In genomic region chr13:21711698-21712097, GRCm38 (mm10) we compare ENCODE assay signal across 10 mouse cellular contexts. TPM values are rescaled to one million over a fixed set of nuclear protein-coding genes. Genes with fewer than 3 reads are reported as not detected.
DNase-seq lines count a peak whose midpoint lies in the region; ATAC-seq and TF ChIP-seq lines count a peak whose summit lies in the region.
"Had no signal": no experiment of that assay in that cellular context is flagged by ENCODE, and none has a peak within 500 bp of the region (broad histone marks: within the 10 kb centered on the region; RNA-seq: fewer than 3 reads in every experiment).

No protein-coding gene starts in this region.

- H3K4me2 ChIP-seq in heart, embryonic 11.5 days = peak overlapping the region; percentile 76
- H3K4me2 ChIP-seq in hindbrain, embryonic 13.5 days = peak overlapping the region; percentile 63

- peak overlapping the region; percentile 71; the same call in 1 of the 2 replicates for H3K9ac ChIP-seq in heart, embryonic 11.5 days (ENCODE audit: low read depth, low read length)
- no peak overlapping the region for H3K9ac ChIP-seq in ES-E14 (ENCODE audit: insufficient read depth, low read depth, low read length, poor library complexity, severe bottlenecking)
- peak overlapping the region; percentile 68 for H3K9ac ChIP-seq in hindbrain, embryonic 13.5 days

- no peak for ATAC-seq in heart, embryonic 11.5 days (replicated peaks; ENCODE audit: insufficient number of reproducible peaks, low FRiP score, low TSS enrichment)
- ATAC-seq in hindbrain, embryonic 13.5 days (ENCODE audit: low FRiP score) = no peak
- peak; percentile 27 for ATAC-seq in megakaryocyte-erythroid progenitor cell, adult 5-6 weeks (replicated peaks; ENCODE audit: low FRiP score, low TSS enrichment, poor library complexity, severe bottlenecking)

- TF ChIP-seq POLR2A in cerebellum, adult 2 months (IDR thresholded peaks at IDR 0.05; ENCODE audit: borderline replicate concordance, insufficient read depth, low read length) = no peak

- no peak overlapping the region for H3K27ac ChIP-seq in heart, embryonic 11.5 days (ENCODE audit: low read depth, low read length)
- no peak overlapping the region for H3K27ac ChIP-seq in ES-E14 (ENCODE audit: insufficient read depth, low read depth, low read length, poor library complexity, severe bottlenecking)
- no peak overlapping the region for H3K27ac ChIP-seq in hindbrain, embryonic 13.5 days
- no peak overlapping the region for H3K27ac ChIP-seq in cerebellum, adult 2 months (ENCODE audit: insufficient read depth, low read length)

- H3K36me3 ChIP-seq in heart, embryonic 11.5 days (ENCODE audit: control insufficient read depth, insufficient read depth, low read length) = no peaks in the 10 kb centered on the region
- no peaks in the 10 kb centered on the region for H3K36me3 ChIP-seq in ES-E14 (ENCODE audit: control insufficient read depth, insufficient read depth, low read length, poor library complexity, severe bottlenecking)
- H3K36me3 ChIP-seq in hindbrain, embryonic 13.5 days = no peaks in the 10 kb centered on the region

- peak overlapping the region; percentile 76 for H3K4me3 ChIP-seq in heart, embryonic 11.5 days (ENCODE audit: low read depth, low read length)
- H3K4me3 ChIP-seq in ES-E14 (ENCODE audit: insufficient read depth in 1 of 2, low read depth in 1 of 2, low read length in 2 of 2, poor library complexity in 1 of 2, severe bottlenecking in 1 of 2) = peak overlapping the region; percentile 73 to 89
- H3K4me3 ChIP-seq in hindbrain, embryonic 13.5 days = peak overlapping the region; percentile 62
- no peak overlapping the region for H3K4me3 ChIP-seq in cerebellum, adult 2 months (replicated peaks; ENCODE audit: insufficient read depth, low read depth, low read length)

- peaks cover 5% of the 10 kb centered on the region for H3K4me1 ChIP-seq in heart, embryonic 11.5 days (ENCODE audit: control insufficient read depth, insufficient read depth, low read length)
- 0 out of 4 replicates have a peak, but pooled peaks cover 0 to 4% of the 10 kb centered on the region in 2 experiments for H3K4me1 ChIP-seq in ES-E14 (ENCODE audit: control insufficient read depth in 2 of 2, insufficient read depth in 2 of 2, low read length in 2 of 2, poor library complexity in 1 of 2)
- H3K4me1 ChIP-seq in hindbrain, embryonic 13.5 days (replicated peaks) = peaks cover 18% of the 10 kb centered on the region
- H3K4me1 ChIP-seq in cerebellum, adult 2 months (ENCODE audit: control insufficient read depth, insufficient read depth, low read length) = no peaks in the 10 kb centered on the region

- DNase-seq in heart, adult 8-10 months (ENCODE audit: low spot score) = no peak
- DNase-seq in ES-E14 (ENCODE audit: low read depth, low spot score) = no peak
- no peak for DNase-seq in retina, embryonic 14.5 days (ENCODE audit: low spot score)
- no peak for DNase-seq in yolk sac, embryonic 10.5 days (ENCODE audit: low spot score)
- no peak for DNase-seq in cerebellum, adult 2 months
- DNase-seq: kidney, postnatal 14 days; right cerebral cortex, adult 18-20 months had no signal

- no peaks in the 10 kb centered on the region for H3K9me3 ChIP-seq in heart, embryonic 11.5 days (replicated peaks; ENCODE audit: control insufficient read depth, low read length)
- H3K9me3 ChIP-seq in ES-E14 (ENCODE audit: control insufficient read depth, insufficient read depth, low read depth, low read length) = no peaks in the 10 kb centered on the region
- no peaks in the 10 kb centered on the region for H3K9me3 ChIP-seq in hindbrain, embryonic 13.5 days

- no peaks in the 10 kb centered on the region for H3K27me3 ChIP-seq in heart, embryonic 11.5 days (ENCODE audit: control insufficient read depth, insufficient read depth, low read length)
- no peaks in the 10 kb centered on the region for H3K27me3 ChIP-seq in hindbrain, embryonic 13.5 days
- H3K27me3 ChIP-seq in cerebellum, adult 2 months (ENCODE audit: control insufficient read depth, insufficient read depth, low read length) = no peaks in the 10 kb centered on the region

- in situ Hi-C loops in ES-E14 (cut with MboI; ENCODE audit: low sequenced_read_pairs in 2 of 2, unreplicated experiment in 2 of 2) = loop anchor here in 1 of 2 experiments (25.0 kb wide), 1 partner anchor 549 kb away; no protein-coding TSS in a partner anchor

- 29% methylated on average over 4 of the region's 4 CpGs for WGBS in heart, embryonic 11.5 days (ENCODE audit: insufficient replicate concordance)
- WGBS in hindbrain, embryonic 13.5 days = 26% methylated on average over 4 of the region's 4 CpGs
- WGBS in cerebellum, adult 2 months = 33% methylated on average over 4 of the region's 4 CpGs

- no peak for TF ChIP-seq CTCF in cerebellum, adult 2 months (IDR thresholded peaks at IDR 0.05; ENCODE audit: borderline replicate concordance, insufficient read depth, low read depth, low read length)

TF ChIP-seq in ES-E14, 5 proteins besides CTCF, POLR2A, EP300 and RAD21:
- TF ChIP-seq ZC3H11A (IDR thresholded peaks at IDR 0.05; ENCODE audit: borderline replicate concordance, low read depth, low read length) (no peak), CHD2 (IDR thresholded peaks at IDR 0.05; ENCODE audit: low read depth, low read length) (no peak), MAFK (IDR thresholded peaks at IDR 0.05; ENCODE audit: insufficient read depth, low read depth, low read length) (no peak), ZNF384 (IDR thresholded peaks at IDR 0.05; ENCODE audit: low read depth, low read length) (no peak), HCFC1 (IDR thresholded peaks at IDR 0.05; ENCODE audit: borderline replicate concordance, insufficient read depth, low read length) (no peak)

RNA-seq across cellular contexts. Expression of gene Hist1h2bl, which starts 4.2 kb away (rescaled TPM):
- polyA plus RNA-seq in heart, embryonic 11.5 days (2014; fragmentation: Nextera tagmentation; extraction: Ambion mirVana) = not detected in 2 replicates
- 10 to 100 TPM in 1 of 4 experiments, 1 to 10 TPM in 3; 5.4 to 11.8 (median 8.0) TPM for total RNA-seq in heart, adult 8-10 months (2022)
- 1,275 and 1,694 TPM in 2 replicates for total RNA-seq in ES-E14 (2012; rRNA removed)
- 1.1 and 1.9 TPM in 2 replicates for polyA plus RNA-seq in hindbrain, embryonic 13.5 days (2015; fragmentation: Nextera tagmentation; extraction: Ambion mirVana)
- 430 and 709 TPM in 2 replicates for total RNA-seq in megakaryocyte-erythroid progenitor cell, adult 5-6 weeks (2014; fragmentation: Nextera tagmentation)
- 345 and 387 TPM in 2 replicates for total RNA-seq in megakaryocyte-erythroid progenitor cell, adult 5-6 weeks (2017)
- not detected in 2 replicates for polyA plus RNA-seq in cerebellum, adult 2 months (2012; rRNA removed)

RNA-seq across cellular contexts. Expression of gene Hist1h2ai, which starts 4.5 kb away (rescaled TPM):
- polyA plus RNA-seq in heart, embryonic 11.5 days (2014; fragmentation: Nextera tagmentation; extraction: Ambion mirVana) = 6.5 and 8.4 TPM in 2 replicates
- total RNA-seq in heart, adult 8-10 months (2022) = 10 to 100 TPM in 2 of 4 experiments, 1 to 10 TPM in 1, not detected in 1; 1.1 to 17.1 (median 12.1) TPM
- 1,685 and 2,304 TPM in 2 replicates for total RNA-seq in ES-E14 (2012; rRNA removed)
- polyA plus RNA-seq in hindbrain, embryonic 13.5 days (2015; fragmentation: Nextera tagmentation; extraction: Ambion mirVana) = 12.9 and 14.0 TPM in 2 replicates
- total RNA-seq in megakaryocyte-erythroid progenitor cell, adult 5-6 weeks (2014; fragmentation: Nextera tagmentation) = 3.0 and 26.7 TPM in 2 replicates
- 582 and 1,238 TPM in 2 replicates for total RNA-seq in megakaryocyte-erythroid progenitor cell, adult 5-6 weeks (2017)
- polyA plus RNA-seq in cerebellum, adult 2 months (2012; rRNA removed) = 0.84 and 1.5 TPM in 2 replicates

RNA-seq across cellular contexts. Expression of gene Hist1h3h, which starts 5.8 kb away (rescaled TPM):
- 4.4 TPM in 1 of 2 replicates, not detected in the other for polyA plus RNA-seq in heart, embryonic 11.5 days (2014; fragmentation: Nextera tagmentation; extraction: Ambion mirVana)
- total RNA-seq in heart, adult 8-10 months (2022) = 10 to 100 TPM in 2 of 4 experiments, 1 to 10 TPM in 2; 5.0 to 19.2 (median 10.1) TPM
- 2,227 and 2,394 TPM in 2 replicates for total RNA-seq in ES-E14 (2012; rRNA removed)
- 5.9 and 6.4 TPM in 2 replicates for polyA plus RNA-seq in hindbrain, embryonic 13.5 days (2015; fragmentation: Nextera tagmentation; extraction: Ambion mirVana)
- 21.9 TPM in 1 of 2 replicates, not detected in the other for total RNA-seq in megakaryocyte-erythroid progenitor cell, adult 5-6 weeks (2014; fragmentation: Nextera tagmentation)
- 175 and 228 TPM in 2 replicates for total RNA-seq in megakaryocyte-erythroid progenitor cell, adult 5-6 weeks (2017)
- 2.9 TPM in 1 of 2 replicates, not detected in the other for polyA plus RNA-seq in cerebellum, adult 2 months (2012; rRNA removed)

RNA-seq across cellular contexts. Expression of gene Hist1h2bm, which starts 10.1 kb away (rescaled TPM):
- 1.4 and 1.6 TPM in 2 replicates for polyA plus RNA-seq in heart, embryonic 11.5 days (2014; fragmentation: Nextera tagmentation; extraction: Ambion mirVana)
- total RNA-seq in heart, adult 8-10 months (2022) = 1 to 10 TPM in 2 of 4 experiments, under 1 TPM in 1, not detected in 1; 0.94 to 3.0 (median 1.8) TPM
- 468 and 757 TPM in 2 replicates for total RNA-seq in ES-E14 (2012; rRNA removed)
- 1.9 and 2.3 TPM in 2 replicates for polyA plus RNA-seq in hindbrain, embryonic 13.5 days (2015; fragmentation: Nextera tagmentation; extraction: Ambion mirVana)
- total RNA-seq in megakaryocyte-erythroid progenitor cell, adult 5-6 weeks (2014; fragmentation: Nextera tagmentation) = 242 and 265 TPM in 2 replicates
- total RNA-seq in megakaryocyte-erythroid progenitor cell, adult 5-6 weeks (2017) = 262 and 417 TPM in 2 replicates
- not detected in 2 replicates for polyA plus RNA-seq in cerebellum, adult 2 months (2012; rRNA removed)

RNA-seq across cellular contexts. Expression of gene Olfr1359, which starts 13.8 kb away (rescaled TPM):
- polyA plus RNA-seq in heart, embryonic 11.5 days (2014; fragmentation: Nextera tagmentation; extraction: Ambion mirVana) = not detected in 2 replicates
- not detected for total RNA-seq in heart, adult 8-10 months (2022)
- not detected in 2 replicates for total RNA-seq in ES-E14 (2012; rRNA removed)
- not detected in 2 replicates for polyA plus RNA-seq in hindbrain, embryonic 13.5 days (2015; fragmentation: Nextera tagmentation; extraction: Ambion mirVana)
- total RNA-seq in megakaryocyte-erythroid progenitor cell, adult 5-6 weeks (2014; fragmentation: Nextera tagmentation) = not detected in 2 replicates
- total RNA-seq in megakaryocyte-erythroid progenitor cell, adult 5-6 weeks (2017) = not detected in 2 replicates
- polyA plus RNA-seq in cerebellum, adult 2 months (2012; rRNA removed) = not detected in 2 replicates

Comparison
In these comparisons a context has a peak if more than half of its experiments do, and no peak if none do; other contexts are left out.
1. RNA of gene Hist1h2bl, which starts 4.2 kb away (total RNA-seq): 1,275 to 1,694 TPM in ES-E14 and 345 to 709 TPM in megakaryocyte-erythroid progenitor cell, adult 5-6 weeks; 5.4 to 11.8 TPM in heart, adult 8-10 months; every median in the first group is over 10 times any median in the second.